Mouse (Mus musculus) macrophage (primary cell): Measurements from ENCODE around the gene Npm3. TPM values are rescaled to one million over a fixed set of nuclear protein-coding genes. Genes with fewer than 3 reads are reported as not detected.

Experiments
- H3K27ac ChIP-seq: fragments of 350-480 bp; formaldehyde crosslinking; 2 replicates; pipeline ENCODE4 v1.9.0; 2021
- H3K36me3 ChIP-seq: fragments of 350-480 bp; formaldehyde crosslinking; 2 replicates; pipeline ENCODE4 v1.9.0; 2021; ENCODE audit errors: inconsistent target
- H3K4me3 ChIP-seq: fragments of 350-480 bp; formaldehyde crosslinking; 2 replicates; pipeline ENCODE4 v1.9.0; 2021; ENCODE audit errors: inconsistent target
- H3K79me2 ChIP-seq: fragments of 350-480 bp; formaldehyde crosslinking; 2 replicates; pipeline ENCODE4 v1.9.0; 2021; ENCODE audit errors: inconsistent target
- WGBS: methylation state at CpG from one replicate; pipeline ENCODE4 v1.1.7; 2026; ENCODE audit warnings: inconsistent platforms; ENCODE audit not compliant: missing documents; 5-methylcytosine and 5-hydroxymethylcytosine counted together
- polyA plus RNA-seq: library from polyadenylated mRNA; stranded (reverse); fragments of 250-400 nt; gene quantifications from 3 replicates; pipeline ENCODE4 v1.2.4, GENCODE M21; 2018; ENCODE audit warnings: inconsistent platforms

Gene Npm3
- polyA plus RNA-seq, 1 experiment from 2014 or later, result 11.7 TPM

- Histone ChIP-seq H3K79me2 (no peaks in the 10 kb centered on the region; the same call in 1 of the 2 replicates), H3K4me3 (no peak overlapping the region)
- WGBS, result 37% methylated on average over 32 of the region's 32 CpGs
Observed at GRCm38 (mm10) chr19:45745344-45746152, 3.8 kb downstream of the Npm3 start.

GRCm38 (mm10) chr19:45743619-45744018 is 5.8 kb downstream of the Npm3 start:
- 88% methylated on average over 7 of the region's 7 CpGs for WGBS

More at GRCm38 (mm10) chr19:45745344-45746152, 3.8 kb downstream of the Npm3 start:
- no peaks in the 10 kb centered on the region for H3K36me3 ChIP-seq
- no peak overlapping the region for H3K27ac ChIP-seq

GRCm38 (mm10) chr19:45742984-45743575 is 6.3 kb downstream of the Npm3 start:
- Histone ChIP-seq H3K36me3 (no peaks in the 10 kb centered on the region), H3K79me2 (no peaks in the 10 kb centered on the region), H3K27ac (no peak overlapping the region), H3K4me3 (no peak overlapping the region)
- 26% methylated on average over 19 of the region's 44 CpGs for WGBS

More at GRCm38 (mm10) chr19:45743619-45744018, 5.8 kb downstream of the Npm3 start:
- Histone ChIP-seq H3K27ac (no peak overlapping the region), H3K36me3 (no peaks in the 10 kb centered on the region), H3K79me2 (no peaks in the 10 kb centered on the region; the same call in 1 of the 2 replicates), H3K4me3 (no peak overlapping the region)

- H3K36me3 ChIP-seq, result no peaks in the 10 kb centered on the region
- no peak within 1 kb of the TSS for H3K4me3 ChIP-seq
- H3K27ac ChIP-seq, result no peak within 1 kb of the TSS
- H3K79me2 ChIP-seq, result no peaks in the 10 kb centered on the region
- 3% methylated on average over 61 of the region's 68 CpGs for WGBS
Observed at GRCm38 (mm10) chr19:45742218-45742983, 7.0 kb downstream of the Npm3 start, which contains the start of gene Fgf8. Fgf8 (minus strand) TSS chr19:45742915.

GRCm38 (mm10) chr19:45741431-45742217 is 7.8 kb downstream of the Npm3 start:
- Histone ChIP-seq H3K79me2 (no peaks in the 10 kb centered on the region), H3K27ac (no peak overlapping the region), H3K36me3 (no peaks in the 10 kb centered on the region), H3K4me3 (no peak overlapping the region)
- WGBS, result 12% methylated on average over 45 of the region's 45 CpGs

GRCm38 (mm10) chr19:45740817-45741216 is 8.6 kb downstream of the Npm3 start:
- 59% methylated on average over 7 of the region's 7 CpGs for WGBS
- Histone ChIP-seq H3K27ac (no peak overlapping the region), H3K36me3 (no peaks in the 10 kb centered on the region), H3K4me3 (no peak overlapping the region), H3K79me2 (no peaks in the 10 kb centered on the region)

- Histone ChIP-seq H3K79me2 (no peaks in the 10 kb centered on the region), H3K36me3 (no peaks in the 10 kb centered on the region), H3K27ac (no peak overlapping the region), H3K4me3 (no peak overlapping the region)
- WGBS, result 26% methylated on average over 13 of the region's 13 CpGs
Observed at GRCm38 (mm10) chr19:45740233-45740632, 9.2 kb downstream of the Npm3 start.

- H3K36me3 ChIP-seq, result no peaks in the 10 kb centered on the region
- WGBS, result 75% methylated on average over 5 of the region's 5 CpGs
- no peak overlapping the region for H3K4me3 ChIP-seq
- H3K79me2 ChIP-seq, result no peaks in the 10 kb centered on the region
- H3K27ac ChIP-seq, result no peak overlapping the region
Observed at GRCm38 (mm10) chr19:45738521-45738920, 10.9 kb downstream of the Npm3 start.

GRCm38 (mm10) chr19:45737846-45738484 is 11.4 kb downstream of the Npm3 start:
- 91% methylated on average over 10 of the region's 10 CpGs for WGBS

GRCm38 (mm10) chr19:45737208-45737845 is 12.1 kb downstream of the Npm3 start:
- H3K27ac ChIP-seq, result no peak overlapping the region
- no peak overlapping the region for H3K4me3 ChIP-seq
- no peaks in the 10 kb centered on the region for H3K36me3 ChIP-seq
- no peaks in the 10 kb centered on the region for H3K79me2 ChIP-seq
- 25% methylated on average over 22 of the region's 23 CpGs for WGBS

More at GRCm38 (mm10) chr19:45737846-45738484, 11.4 kb downstream of the Npm3 start:
- Histone ChIP-seq H3K4me3 (no peak overlapping the region), H3K79me2 (no peaks in the 10 kb centered on the region), H3K36me3 (no peaks in the 10 kb centered on the region), H3K27ac (no peak overlapping the region)

- H3K27ac ChIP-seq, result no peak overlapping the region
- H3K36me3 ChIP-seq, result no peaks in the 10 kb centered on the region
- WGBS, result 4% methylated on average over 28 of the region's 28 CpGs
- no peak overlapping the region for H3K4me3 ChIP-seq
- no peaks in the 10 kb centered on the region for H3K79me2 ChIP-seq
Observed at GRCm38 (mm10) chr19:45736855-45737207, 12.6 kb downstream of the Npm3 start.

GRCm38 (mm10) chr19:45736241-45736640 is 13.2 kb downstream of the Npm3 start:
- Histone ChIP-seq H3K4me3 (no peak overlapping the region), H3K79me2 (no peaks in the 10 kb centered on the region), H3K36me3 (no peaks in the 10 kb centered on the region), H3K27ac (no peak overlapping the region)
- 80% methylated on average over 1 of the region's 1 CpGs for WGBS

GRCm38 (mm10) chr19:45734762-45735161 is 14.6 kb downstream of the Npm3 start:
- no peaks in the 10 kb centered on the region for H3K79me2 ChIP-seq
- no peak overlapping the region for H3K27ac ChIP-seq
- 93% methylated on average over 7 of the region's 7 CpGs for WGBS
- no peaks in the 10 kb centered on the region for H3K36me3 ChIP-seq
- no peak overlapping the region for H3K4me3 ChIP-seq
